Comparison of ENCODE assay signal across 23 mouse cellular contexts in genomic region chr5:53394560-53394959, GRCm38 (mm10).
"Had no signal": no experiment of that assay in that cellular context is flagged by ENCODE, and none has a peak within 500 bp of the region (broad histone marks: within the 10 kb centered on the region; RNA-seq: fewer than 3 reads in every experiment).

No protein-coding gene starts in this region.

- H3K9me3 ChIP-seq: heart, embryonic 10.5 days; heart, embryonic 12.5 days; hindbrain, embryonic 13.5 days; hindbrain, embryonic 15.5 days; limb, embryonic 10.5 days; limb, embryonic 12.5 days; liver, embryonic 13.5 days had no signal

- H3K27me3 ChIP-seq: hindbrain, embryonic 13.5 days; hindbrain, embryonic 15.5 days; limb, embryonic 12.5 days; liver, embryonic 13.5 days had no signal

- ATAC-seq: hindbrain, postnatal 0 days; intestine, embryonic 16.5 days had no signal

- H3K4me1 ChIP-seq: heart, embryonic 10.5 days; heart, embryonic 12.5 days; hindbrain, embryonic 13.5 days; hindbrain, embryonic 15.5 days; limb, embryonic 10.5 days; limb, embryonic 12.5 days; liver, embryonic 13.5 days had no signal

- H3K27ac ChIP-seq: heart, embryonic 10.5 days; hindbrain, embryonic 13.5 days; hindbrain, embryonic 15.5 days; hindbrain, postnatal 0 days; layer of hippocampus, adult 2 months; left cerebral cortex, adult 2 months; limb, embryonic 10.5 days; limb, embryonic 12.5 days; liver, embryonic 13.5 days had no signal

- H3K4me3 ChIP-seq: gastrocnemius, adult 2 months; heart, embryonic 10.5 days; heart, embryonic 12.5 days; hindbrain, embryonic 13.5 days; hindbrain, embryonic 15.5 days; layer of hippocampus, adult 2 months; left cerebral cortex, adult 2 months; limb, embryonic 10.5 days; limb, embryonic 12.5 days; liver, embryonic 13.5 days had no signal

- DNase-seq: gastrocnemius, adult 2 months; gastrocnemius, postnatal 10 days; gastrocnemius, postnatal 25 days; heart, adult 18-20 months; heart, postnatal 10 days; heart, postnatal 4 days; kidney, adult 11 months; kidney, adult 8-10 months; kidney, postnatal 10 days; kidney, postnatal 25 days; kidney, postnatal 4 days; liver; liver, embryonic 13.5 days had no signal

- H3K36me3 ChIP-seq: heart, embryonic 10.5 days; heart, embryonic 12.5 days; hindbrain, embryonic 13.5 days; hindbrain, embryonic 15.5 days; limb, embryonic 10.5 days; limb, embryonic 12.5 days; liver, embryonic 13.5 days had no signal
